21 mouse cellular contexts compared by ENCODE assay signal in the genomic region with DNA sequence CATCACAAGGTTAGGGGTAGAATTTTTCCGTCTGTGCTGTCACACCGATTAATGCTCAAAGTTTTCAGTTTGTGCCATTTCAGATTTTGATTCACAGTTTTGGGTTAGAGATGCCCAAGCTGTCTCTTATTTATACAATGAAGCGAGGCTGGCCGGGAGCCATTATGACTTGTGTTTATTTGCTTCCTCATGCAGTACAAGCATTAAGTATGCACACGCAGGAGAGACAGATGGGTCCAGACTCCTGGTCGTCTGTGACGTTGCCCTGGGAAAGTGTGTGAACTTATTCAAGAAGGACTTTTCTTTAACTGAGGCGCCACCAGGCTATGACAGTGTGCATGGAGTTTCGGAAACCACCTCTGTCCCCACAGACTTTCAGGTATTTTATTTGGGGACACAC. TPM values are rescaled to one million over a fixed set of nuclear protein-coding genes. Genes with fewer than 3 reads are reported as not detected.
DNase-seq lines count a peak whose midpoint lies in the region; ATAC-seq lines count a peak whose summit lies in the region.
"Had no signal": no experiment of that assay in that cellular context is flagged by ENCODE, and none has a peak within 500 bp of the region (broad histone marks: within the 10 kb centered on the region; RNA-seq: fewer than 3 reads in every experiment).

No protein-coding gene starts in this region.

- no peaks in the 10 kb centered on the region for H3K4me1 ChIP-seq in forebrain, embryonic 14.5 days (ENCODE audit: control insufficient read depth, insufficient read depth, low read length)
- no peaks in the 10 kb centered on the region for H3K4me1 ChIP-seq in forebrain, embryonic 11.5 days (replicated peaks; ENCODE audit: control insufficient read depth, insufficient read depth, low read length)
- H3K4me1 ChIP-seq: embryonic facial prominence, embryonic 10.5 days; heart, embryonic 15.5 days; hindbrain, embryonic 10.5 days; intestine, embryonic 15.5 days had no signal

- DNase-seq in forebrain, embryonic 14.5 days (ENCODE audit: low spot score): peak; percentile 71
- no peak for DNase-seq in forebrain, embryonic 11.5 days (ENCODE audit: low spot score)
- DNase-seq in layer of hippocampus, adult 9-11 months: peak; percentile 6
- no peak for DNase-seq in layer of hippocampus, adult 9-10 months (ENCODE audit: low spot score)
- DNase-seq in right cerebral cortex, postnatal 4 days: peak; percentile 18
- no peak for DNase-seq in right cerebral cortex, adult 18-20 months
- DNase-seq in layer of hippocampus, postnatal 36 days: peak; percentile 1 to 5
- no peak for DNase-seq in left cerebral cortex, adult 18-20 months (ENCODE audit: low spot score in 2 of 2)
- DNase-seq: adrenal gland, postnatal 10 days; cerebellum, adult 2 months; cerebellum, postnatal 10 days; gastrocnemius, adult 2 months; gastrocnemius, postnatal 36 days; heart, adult 2 months; heart, postnatal 14 days had no signal

- no peaks in the 10 kb centered on the region for H3K9me3 ChIP-seq in forebrain, embryonic 14.5 days (replicated peaks; ENCODE audit: control insufficient read depth, low read length)
- H3K9me3 ChIP-seq in forebrain, embryonic 11.5 days (ENCODE audit: control insufficient read depth, low read length): no peaks in the 10 kb centered on the region
- H3K9me3 ChIP-seq: embryonic facial prominence, embryonic 10.5 days; heart, embryonic 15.5 days; hindbrain, embryonic 10.5 days; intestine, embryonic 15.5 days had no signal

- no peak overlapping the region for H3K9ac ChIP-seq in forebrain, embryonic 14.5 days (ENCODE audit: low read length)
- H3K9ac ChIP-seq in forebrain, embryonic 11.5 days (ENCODE audit: low read length): no peak overlapping the region
- H3K9ac ChIP-seq: heart, embryonic 15.5 days; hindbrain, embryonic 14.5 days; intestine, embryonic 15.5 days had no signal

- peak; percentile 72; the same call in 1 of the 2 replicates for ATAC-seq in forebrain, embryonic 14.5 days
- no peak for ATAC-seq in forebrain, embryonic 11.5 days (replicated peaks; ENCODE audit: low FRiP score)
- ATAC-seq: intestine, embryonic 15.5 days had no signal

- no peaks in the 10 kb centered on the region for H3K27me3 ChIP-seq in forebrain, embryonic 14.5 days (replicated peaks; ENCODE audit: control insufficient read depth, insufficient read depth, low read length)
- H3K27me3 ChIP-seq in forebrain, embryonic 11.5 days (ENCODE audit: control insufficient read depth, insufficient read depth, low read length): no peaks in the 10 kb centered on the region
- H3K27me3 ChIP-seq: heart, embryonic 15.5 days; intestine, embryonic 15.5 days had no signal

- no peak overlapping the region for H3K27ac ChIP-seq in forebrain, embryonic 14.5 days (ENCODE audit: low read depth, low read length)
- H3K27ac ChIP-seq in forebrain, embryonic 11.5 days (ENCODE audit: low read depth, low read length): no peak overlapping the region
- H3K27ac ChIP-seq: embryonic facial prominence, embryonic 10.5 days; gastrocnemius, adult 2 months; heart, adult 2 months; heart, embryonic 15.5 days; hindbrain, embryonic 10.5 days; hindbrain, embryonic 14.5 days; intestine, embryonic 15.5 days had no signal

- WGBS in forebrain, embryonic 14.5 days: 78% methylated on average over 9 of the region's 9 CpGs
- 92% methylated on average over 9 of the region's 9 CpGs for WGBS in forebrain, embryonic 11.5 days

- no peak overlapping the region for H3K4me3 ChIP-seq in forebrain, embryonic 14.5 days (ENCODE audit: low read depth, low read length)
- H3K4me3 ChIP-seq in forebrain, embryonic 11.5 days (ENCODE audit: low read depth, low read length): no peak overlapping the region
- H3K4me3 ChIP-seq: embryonic facial prominence, embryonic 10.5 days; gastrocnemius, adult 2 months; heart, adult 2 months; heart, embryonic 15.5 days; hindbrain, embryonic 10.5 days; intestine, embryonic 15.5 days had no signal

- no peaks in the 10 kb centered on the region for H3K36me3 ChIP-seq in forebrain, embryonic 14.5 days (ENCODE audit: control insufficient read depth, insufficient read depth, low read length)
- no peaks in the 10 kb centered on the region for H3K36me3 ChIP-seq in forebrain, embryonic 11.5 days (ENCODE audit: control insufficient read depth, insufficient read depth, low read length)
- H3K36me3 ChIP-seq: embryonic facial prominence, embryonic 10.5 days; hindbrain, embryonic 10.5 days; intestine, embryonic 15.5 days had no signal

- no peak overlapping the region for H3K4me2 ChIP-seq in forebrain, embryonic 14.5 days (ENCODE audit: low read length)
- H3K4me2 ChIP-seq in forebrain, embryonic 11.5 days (ENCODE audit: low read depth, low read length, severe bottlenecking): no peak overlapping the region
- H3K4me2 ChIP-seq: heart, embryonic 11.5 days; heart, embryonic 15.5 days; hindbrain, embryonic 14.5 days; intestine, embryonic 15.5 days had no signal

RNA-seq across cellular contexts. Expression of a gene that starts 26.6 kb away (rescaled TPM):
- polyA plus RNA-seq in forebrain, embryonic 14.5 days (2014; fragmentation: Nextera tagmentation; extraction: Ambion mirVana): 0.80 and 1.1 TPM in 2 replicates
- 1.1 and 2.3 TPM in 2 replicates for polyA plus RNA-seq in forebrain, embryonic 11.5 days (2014; fragmentation: Nextera tagmentation; extraction: Ambion mirVana)
- 1 to 10 TPM; 4.3 to 5.1 TPM for total RNA-seq in layer of hippocampus, postnatal 36 days (2021)
- total RNA-seq in left cerebral cortex, adult 18-20 months (2021): 1 to 10 TPM; 5.0 to 5.4 TPM

RNA-seq across cellular contexts. Expression of a gene that starts 26.8 kb away (rescaled TPM):
- 12.6 and 15.1 TPM in 2 replicates for polyA plus RNA-seq in forebrain, embryonic 14.5 days (2014; fragmentation: Nextera tagmentation; extraction: Ambion mirVana)
- polyA plus RNA-seq in forebrain, embryonic 11.5 days (2014; fragmentation: Nextera tagmentation; extraction: Ambion mirVana): 25.6 and 28.6 TPM in 2 replicates
- total RNA-seq in layer of hippocampus, postnatal 36 days (2021): 1 to 10 TPM; 3.2 to 3.6 TPM
- 1 to 10 TPM; 2.5 to 2.6 TPM for total RNA-seq in left cerebral cortex, adult 18-20 months (2021)

Comparison
In these comparisons a context has a peak if more than half of its experiments do, and no peak if none do; other contexts are left out.
1. DNase-seq: peak in forebrain, embryonic 14.5 days (single experiment), layer of hippocampus, adult 9-11 months (single experiment), right cerebral cortex, postnatal 4 days (single experiment) and layer of hippocampus, postnatal 36 days (2 of 2); none in forebrain, embryonic 11.5 days (single experiment), layer of hippocampus, adult 9-10 months (single experiment), right cerebral cortex, adult 18-20 months (single experiment) and left cerebral cortex, adult 18-20 months (0 of 2).